Mouse (Mus musculus) embryonic facial prominence, embryonic 15.5 days (tissue): ENCODE measurements around the gene Ppp1r12b. TPM values are rescaled to one million over a fixed set of nuclear protein-coding genes. Genes with fewer than 3 reads are reported as not detected.

Source experiments
- ATAC-seq: fragments of 200-750 bp; cut with Nextera tagmentation; 2 replicates; pipeline ENCODE4 v1.8.0; 2017; ENCODE audit warnings: low read depth, moderate TSS enrichment; ENCODE audit not compliant: insufficient number of reproducible peaks, low FRiP score, low TSS enrichment
- H3K27ac ChIP-seq: fragments of 300-500 bp; sonication (generic); replicated peaks from 2 replicates; pipeline ENCODE4 v1.5.1; 2015; ENCODE audit warnings: mild to moderate bottlenecking, inconsistent platforms
- H3K27me3 ChIP-seq: fragments of 300-500 bp; sonication (generic); 2 replicates; pipeline ENCODE4 v1.6.1; 2015; ENCODE audit warnings: inconsistent platforms
- H3K36me3 ChIP-seq: fragments of 300-500 bp; sonication (generic); 2 replicates; pipeline ENCODE4 v1.6.1; 2015; ENCODE audit warnings: mild to moderate bottlenecking, inconsistent platforms
- H3K4me1 ChIP-seq: fragments of 300-500 bp; sonication (generic); 2 replicates; pipeline ENCODE4 v1.6.1; 2015; ENCODE audit warnings: inconsistent platforms
- H3K4me2 ChIP-seq: fragments of 300-500 bp; sonication (generic); replicated peaks from 2 replicates; pipeline ENCODE4 v1.6.1; 2015; ENCODE audit warnings: mild to moderate bottlenecking, inconsistent platforms
- H3K4me3 ChIP-seq: fragments of 300-500 bp; sonication (generic); replicated peaks from 2 replicates; pipeline ENCODE4 v1.5.1; 2015; ENCODE audit warnings: mild to moderate bottlenecking, inconsistent platforms
- H3K9ac ChIP-seq: fragments of 300-500 bp; sonication (generic); 2 replicates; pipeline ENCODE4 v1.6.1; 2015; ENCODE audit warnings: inconsistent platforms
- H3K9me3 ChIP-seq: fragments of 300-500 bp; sonication (generic); replicated peaks from 2 replicates; pipeline ENCODE4 v1.6.1; 2016; ENCODE audit warnings: inconsistent platforms
- WGBS: fragments of 180-500 bp; shearing (Covaris S2); methylation state at CpG from one replicate; pipeline ENCODE4 v1.1.7; 2015; 5-methylcytosine and 5-hydroxymethylcytosine counted together
- polyA plus RNA-seq: library from polyadenylated mRNA; unstranded; fragments of >200 nt; fragmentation: Nextera tagmentation; extraction: Ambion mirVana; gene quantifications from 2 replicates; pipeline ENCODE4 v1.2.1, GENCODE M21; 2015

The Ppp1r12b gene
- polyA plus RNA-seq, 1 experiment from 2014 or later = 9.6 TPM

- Histone ChIP-seq H3K27me3 (no peaks in the 10 kb centered on the region), H3K27ac (no peak overlapping the region), H3K9ac (no peak overlapping the region), H3K9me3 (no peaks in the 10 kb centered on the region), H3K4me1 (peaks cover 65% of the 10 kb centered on the region), H3K36me3 (no peaks in the 10 kb centered on the region), H3K4me3 (no peak overlapping the region), H3K4me2 (no peak overlapping the region)
- ATAC-seq = no peak
- WGBS = 78% methylated on average over 5 of the region's 5 CpGs
Observed at GRCm38 (mm10) chr1:134752447-134752846, 203.3 kb downstream of the Ppp1r12b start.

- no peaks in the 10 kb centered on the region for H3K9me3 ChIP-seq
- no peak overlapping the region for H3K4me2 ChIP-seq
- H3K9ac ChIP-seq = no peak overlapping the region
- H3K4me1 ChIP-seq = peaks cover 49% of the 10 kb centered on the region
- no peak for ATAC-seq
- H3K27ac ChIP-seq = no peak overlapping the region
- H3K27me3 ChIP-seq = no peaks in the 10 kb centered on the region
- H3K4me3 ChIP-seq = no peak overlapping the region
- no peaks in the 10 kb centered on the region for H3K36me3 ChIP-seq
- WGBS = 60% methylated on average over 7 of the region's 7 CpGs
Observed at GRCm38 (mm10) chr1:134749889-134750288, 205.9 kb downstream of the Ppp1r12b start.

DNA sequence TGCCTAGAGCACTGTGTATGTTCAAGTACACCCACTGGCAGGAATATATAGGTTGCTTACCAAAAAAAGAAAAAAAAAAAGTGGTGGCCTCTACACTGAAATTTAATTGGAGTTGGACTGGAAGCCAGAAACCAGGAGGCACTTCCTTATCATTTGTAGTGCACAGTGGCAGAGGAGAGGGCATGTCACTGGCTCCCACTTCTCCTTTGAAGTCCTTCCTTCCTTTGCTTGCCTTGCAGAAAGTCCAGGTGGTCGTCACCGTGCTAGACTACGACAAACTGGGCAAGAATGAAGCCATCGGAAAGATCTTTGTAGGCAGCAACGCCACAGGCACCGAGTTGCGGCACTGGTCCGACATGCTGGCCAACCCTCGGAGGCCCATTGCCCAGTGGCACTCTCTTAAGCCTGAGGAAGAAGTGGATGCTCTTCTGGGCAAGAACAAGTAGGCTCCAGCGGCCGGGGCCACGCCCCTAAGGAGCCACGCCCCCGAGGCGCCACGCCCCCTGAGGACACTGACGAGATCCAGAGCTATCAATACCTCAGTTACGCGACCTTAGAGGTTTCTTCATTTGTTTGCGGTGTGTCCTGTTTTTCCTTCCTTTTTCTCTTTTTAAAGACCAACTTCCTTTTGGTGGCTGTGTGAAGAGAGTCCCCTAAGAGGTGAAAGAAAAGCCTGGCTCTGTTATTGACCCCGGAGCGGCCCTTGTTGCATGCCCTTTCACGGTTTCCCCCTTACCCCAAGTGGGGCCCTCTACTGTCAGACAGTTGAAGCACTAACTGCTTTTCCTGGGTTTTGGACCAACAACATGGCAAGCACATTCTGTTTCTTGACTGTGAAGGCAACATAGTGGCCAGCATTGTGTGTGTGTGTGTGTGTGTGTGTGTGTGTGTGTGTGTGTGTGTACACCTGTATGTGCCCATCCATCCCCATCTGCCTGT is 208.2 kb downstream of the Ppp1r12b start:
- no peak overlapping the region for H3K4me3 ChIP-seq
- no peak overlapping the region for H3K9ac ChIP-seq
- no peaks in the 10 kb centered on the region for H3K36me3 ChIP-seq
- 20% methylated on average over 23 of the region's 23 CpGs for WGBS
- H3K4me2 ChIP-seq = no peak overlapping the region; the same call in 1 of the 2 replicates
- H3K27ac ChIP-seq = no peak overlapping the region
- no peaks in the 10 kb centered on the region for H3K27me3 ChIP-seq
- no peak for ATAC-seq
- no peaks in the 10 kb centered on the region for H3K9me3 ChIP-seq
- peaks cover 27% of the 10 kb centered on the region for H3K4me1 ChIP-seq

GRCm38 (mm10) chr1:134745648-134746047 is 210.1 kb downstream of the Ppp1r12b start:
- 52% methylated on average over 6 of the region's 6 CpGs for WGBS
- no peak for ATAC-seq
- H3K36me3 ChIP-seq = no peaks in the 10 kb centered on the region
- H3K4me2 ChIP-seq = no peak overlapping the region
- peaks cover 17% of the 10 kb centered on the region for H3K4me1 ChIP-seq
- no peaks in the 10 kb centered on the region for H3K27me3 ChIP-seq
- H3K27ac ChIP-seq = no peak overlapping the region
- no peaks in the 10 kb centered on the region for H3K9me3 ChIP-seq
- H3K9ac ChIP-seq = no peak overlapping the region
- H3K4me3 ChIP-seq = no peak overlapping the region

- Histone ChIP-seq H3K27me3 (no peaks in the 10 kb centered on the region), H3K9me3 (no peaks in the 10 kb centered on the region), H3K27ac (no peak overlapping the region), H3K36me3 (no peaks in the 10 kb centered on the region), H3K4me1 (no peaks in the 10 kb centered on the region), H3K4me2 (no peak overlapping the region), H3K4me3 (no peak overlapping the region), H3K9ac (no peak overlapping the region)
- ATAC-seq = no peak
- WGBS = 67% methylated on average over 7 of the region's 7 CpGs
Observed at GRCm38 (mm10) chr1:134741946-134742661, 213.6 kb downstream of the Ppp1r12b start.

DNA sequence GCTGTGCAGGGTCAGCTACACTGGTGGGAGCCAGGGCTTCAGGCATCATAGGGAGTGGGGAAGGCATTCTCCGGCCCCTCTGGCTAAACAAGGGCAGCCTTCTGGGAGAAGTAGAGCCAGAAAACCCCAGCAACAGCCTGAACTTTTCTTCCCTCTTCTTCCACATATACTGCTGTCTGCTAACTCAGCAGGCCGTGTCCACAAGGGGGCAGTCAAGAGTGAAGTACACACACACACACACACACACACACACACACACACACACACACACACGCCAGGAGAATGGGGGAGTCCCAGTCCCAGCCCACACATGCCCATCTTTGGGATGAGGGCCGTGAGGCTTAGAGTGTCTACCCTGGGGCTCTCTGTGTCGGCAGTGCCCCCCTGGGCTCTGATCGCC is 214.3 kb downstream of the Ppp1r12b start:
- Histone ChIP-seq H3K4me3 (no peak overlapping the region), H3K36me3 (no peaks in the 10 kb centered on the region), H3K27me3 (no peaks in the 10 kb centered on the region), H3K9ac (no peak overlapping the region), H3K4me1 (no peaks in the 10 kb centered on the region), H3K4me2 (no peak overlapping the region), H3K9me3 (no peaks in the 10 kb centered on the region), H3K27ac (no peak overlapping the region)
- no peak for ATAC-seq
- WGBS = 66% methylated on average over 6 of the region's 6 CpGs

- Histone ChIP-seq H3K4me1 (no peaks in the 10 kb centered on the region), H3K4me2 (no peak overlapping the region), H3K4me3 (no peak overlapping the region), H3K9me3 (no peaks in the 10 kb centered on the region), H3K27ac (no peak overlapping the region), H3K9ac (no peak overlapping the region), H3K27me3 (no peaks in the 10 kb centered on the region), H3K36me3 (no peaks in the 10 kb centered on the region)
- 65% methylated on average over 9 of the region's 9 CpGs for WGBS
- ATAC-seq = no peak
Observed at GRCm38 (mm10) chr1:134737463-134737862, 218.3 kb downstream of the Ppp1r12b start.

DNA sequence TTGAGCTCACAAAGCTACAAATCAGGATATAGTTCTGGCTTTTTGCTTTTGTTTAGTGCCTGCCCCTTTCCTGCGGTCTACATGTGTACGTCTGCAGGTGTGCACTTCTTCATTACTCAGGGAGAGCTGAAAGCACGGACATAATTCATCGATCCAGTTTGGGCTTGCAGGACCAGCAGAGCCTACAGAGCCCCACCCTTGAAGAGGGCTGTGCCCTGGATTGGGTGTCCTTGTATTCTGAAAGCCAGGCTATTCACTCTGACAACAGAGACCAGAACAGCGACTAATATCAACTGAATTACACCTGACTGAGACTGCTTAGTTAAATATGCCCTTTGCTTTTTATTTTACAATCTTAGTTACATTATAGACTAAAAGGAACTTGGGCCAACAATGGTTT is 222.1 kb downstream of the Ppp1r12b start:
- no peak for ATAC-seq
- H3K27me3 ChIP-seq = 0 out of 2 replicates have a peak, but pooled peaks cover 4% of the 10 kb centered on the region
- no peaks in the 10 kb centered on the region for H3K4me1 ChIP-seq
- H3K27ac ChIP-seq = no peak overlapping the region
- H3K4me2 ChIP-seq = no peak overlapping the region
- no peaks in the 10 kb centered on the region for H3K9me3 ChIP-seq
- no peak overlapping the region for H3K9ac ChIP-seq
- no peak overlapping the region for H3K4me3 ChIP-seq
- no peaks in the 10 kb centered on the region for H3K36me3 ChIP-seq
- 72% methylated on average over 5 of the region's 5 CpGs for WGBS

DNA sequence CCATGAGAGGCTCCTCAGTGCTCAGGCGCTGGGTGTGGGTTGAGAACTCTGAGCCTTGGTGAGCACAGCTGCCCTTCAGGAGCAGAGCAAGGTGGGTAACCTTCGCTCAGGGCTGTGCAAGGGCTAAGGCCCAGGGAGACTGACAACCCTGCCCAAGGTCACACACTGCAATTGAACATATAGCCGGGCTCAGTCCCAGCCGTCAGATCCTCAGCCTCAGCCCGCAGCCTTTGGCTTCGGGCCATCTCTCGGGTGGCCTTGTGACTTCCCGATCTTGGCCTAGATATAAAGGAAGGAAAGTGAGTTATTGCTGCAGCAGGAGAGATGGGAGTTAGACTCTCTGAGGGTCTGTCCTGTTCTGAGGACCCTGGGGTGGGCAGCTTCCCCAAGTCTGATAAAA is 228.5 kb downstream of the Ppp1r12b start:
- no peak for ATAC-seq
- Histone ChIP-seq H3K4me2 (no peak overlapping the region), H3K9ac (no peak overlapping the region), H3K36me3 (no peaks in the 10 kb centered on the region), H3K4me3 (no peak overlapping the region), H3K27ac (no peak overlapping the region), H3K27me3 (0 out of 2 replicates have a peak, but pooled peaks cover 4% of the 10 kb centered on the region), H3K4me1 (no peaks in the 10 kb centered on the region), H3K9me3 (no peaks in the 10 kb centered on the region)
- WGBS = 72% methylated on average over 8 of the region's 8 CpGs

- Histone ChIP-seq H3K4me1 (no peaks in the 10 kb centered on the region), H3K4me3 (no peak overlapping the region), H3K9me3 (no peaks in the 10 kb centered on the region), H3K27me3 (0 out of 2 replicates have a peak, but pooled peaks cover 4% of the 10 kb centered on the region), H3K9ac (no peak overlapping the region), H3K36me3 (no peaks in the 10 kb centered on the region), H3K27ac (no peak overlapping the region), H3K4me2 (no peak overlapping the region)
- no peak for ATAC-seq
- 88% methylated on average over 7 of the region's 7 CpGs for WGBS
Observed at GRCm38 (mm10) chr1:134726480-134726879, 229.3 kb downstream of the Ppp1r12b start.

DNA sequence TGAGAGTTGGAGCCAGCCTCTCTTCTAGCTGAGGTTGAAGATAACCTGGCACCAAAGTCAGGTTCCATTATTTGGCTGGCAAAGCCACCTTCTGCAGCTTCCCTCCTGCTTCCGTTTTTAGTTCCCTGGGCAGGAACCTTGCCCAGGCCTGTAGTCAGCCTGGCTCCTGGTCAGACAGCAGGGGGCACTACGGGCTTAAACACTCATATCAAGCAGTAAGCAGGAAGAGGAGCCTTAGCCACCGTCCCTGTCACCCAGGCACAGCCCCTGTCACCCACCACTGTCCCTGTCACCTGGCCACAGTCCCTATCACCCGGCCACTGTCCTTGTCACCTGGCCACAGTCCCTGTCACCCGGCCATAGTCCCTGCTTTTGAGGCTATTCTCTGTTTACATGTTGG is 230.5 kb downstream of the Ppp1r12b start:
- peak; percentile 17; the same call in 1 of the 2 replicates for ATAC-seq
- no peak overlapping the region for H3K4me2 ChIP-seq
- H3K4me1 ChIP-seq = no peaks in the 10 kb centered on the region
- no peak overlapping the region for H3K9ac ChIP-seq
- H3K36me3 ChIP-seq = no peaks in the 10 kb centered on the region
- 52% methylated on average over 5 of the region's 5 CpGs for WGBS
- no peak overlapping the region for H3K27ac ChIP-seq
- H3K9me3 ChIP-seq = no peaks in the 10 kb centered on the region
- H3K27me3 ChIP-seq = 0 out of 2 replicates have a peak, but pooled peaks cover 4% of the 10 kb centered on the region
- H3K4me3 ChIP-seq = no peak overlapping the region
